23 mouse cellular contexts compared by ENCODE assay signal in genomic region chr14:14628673-14629072, GRCm38 (mm10).
DNase-seq lines count a peak whose midpoint lies in the region; ATAC-seq and TF ChIP-seq lines count a peak whose summit lies in the region.
"Had no signal": no experiment of that assay in that cellular context is flagged by ENCODE, and none has a peak within 500 bp of the region (broad histone marks: within the 10 kb centered on the region; RNA-seq: fewer than 3 reads in every experiment).

No protein-coding gene starts in this region.

- H3K4me3 ChIP-seq in embryonic facial prominence, embryonic 11.5 days (ENCODE audit: low read depth, low read length) = no peak overlapping the region
- H3K4me3 ChIP-seq in embryonic facial prominence, embryonic 10.5 days = no peak overlapping the region
- H3K4me3 ChIP-seq: embryonic facial prominence, embryonic 12.5 days; forebrain, embryonic 13.5 days had no signal

- POLR2A ChIA-PET in Patski (lab: Charles Lee) = no interaction called here

- no peaks in the 10 kb centered on the region for H3K36me3 ChIP-seq in embryonic facial prominence, embryonic 11.5 days (replicated peaks; ENCODE audit: control insufficient read depth, insufficient read depth, low read depth, low read length)
- H3K36me3 ChIP-seq in embryonic facial prominence, embryonic 10.5 days (replicated peaks) = no peaks in the 10 kb centered on the region
- H3K36me3 ChIP-seq: embryonic facial prominence, embryonic 12.5 days; G1E had no signal

- in situ Hi-C loops in Patski (cut with MboI; ENCODE audit: low pct_unique_long_range_greater_than_20kb) = no loop called here

- CTCF ChIA-PET in Patski (lab: Charles Lee) = no interaction called here

- no peaks in the 10 kb centered on the region for H3K9me3 ChIP-seq in embryonic facial prominence, embryonic 11.5 days (replicated peaks; ENCODE audit: control insufficient read depth, low read length)
- no peaks in the 10 kb centered on the region for H3K9me3 ChIP-seq in embryonic facial prominence, embryonic 10.5 days
- H3K9me3 ChIP-seq: embryonic facial prominence, embryonic 12.5 days; forebrain, embryonic 13.5 days; G1E had no signal

- no peaks in the 10 kb centered on the region for H3K27me3 ChIP-seq in embryonic facial prominence, embryonic 11.5 days (ENCODE audit: control insufficient read depth, insufficient read depth, low read length)
- no peaks in the 10 kb centered on the region; the same call in 1 of the 2 replicates for H3K27me3 ChIP-seq in embryonic facial prominence, embryonic 10.5 days (replicated peaks; ENCODE audit: low read depth, poor library complexity, severe bottlenecking)
- H3K27me3 ChIP-seq in Patski = no peaks in the 10 kb centered on the region
- H3K27me3 ChIP-seq: CH12.LX; embryonic facial prominence, embryonic 12.5 days; forebrain, embryonic 13.5 days had no signal

- H3K27ac ChIP-seq in embryonic facial prominence, embryonic 11.5 days (replicated peaks; ENCODE audit: low read depth, low read length) = no peak overlapping the region
- H3K27ac ChIP-seq in embryonic facial prominence, embryonic 10.5 days (replicated peaks) = no peak overlapping the region
- H3K27ac ChIP-seq: embryonic facial prominence, embryonic 12.5 days; forebrain, embryonic 13.5 days had no signal

- no peak for ATAC-seq in embryonic facial prominence, embryonic 11.5 days (replicated peaks; ENCODE audit: insufficient number of reproducible peaks, low FRiP score, low TSS enrichment, low read depth)
- ATAC-seq in Patski = peak; percentile 61
- ATAC-seq: CD4-positive, CD25-positive, alpha-beta regulatory T cell, adult 4 months; forebrain, embryonic 13.5 days; forebrain, embryonic 16.5 days had no signal

- H3K4me2 ChIP-seq in embryonic facial prominence, embryonic 11.5 days (ENCODE audit: low read depth, low read length) = no peak overlapping the region
- H3K4me2 ChIP-seq: embryonic facial prominence, embryonic 12.5 days; forebrain, embryonic 13.5 days had no signal

- H3K9ac ChIP-seq in embryonic facial prominence, embryonic 11.5 days (replicated peaks; ENCODE audit: low read length) = no peak overlapping the region
- H3K9ac ChIP-seq: embryonic facial prominence, embryonic 12.5 days; forebrain, embryonic 13.5 days had no signal

- DNase-seq in embryonic facial prominence, embryonic 11.5 days (ENCODE audit: low spot score) = peak; percentile 3
- DNase-seq in embryonic facial prominence, embryonic 10.5 days (ENCODE audit: low spot score) = no peak
- peak; percentile 18 for DNase-seq in lung, postnatal 36 days
- DNase-seq in lung, postnatal 14 days = no peak
- DNase-seq in Muller cell, postnatal 12 days (ENCODE audit: inconsistent ontology term) = peak; percentile 93
- DNase-seq in Patski (ENCODE audit: low read depth, low spot score) = no peak
- DNase-seq in thymus, postnatal 25 days = no peak
- no peak for DNase-seq in adrenal gland, adult 8-10 months
- DNase-seq: adrenal gland, adult 2 months; adrenal gland, postnatal 14 days; adrenal gland, postnatal 36 days; B cell, adult 2 months; cerebellum, adult 11-12 months; cerebellum, adult 2 months; cerebellum, adult 9-10 months; cerebellum, postnatal 10 days; cerebellum, postnatal 25 days had no signal

- no peak for TF ChIP-seq CTCF in Patski (IDR thresholded peaks at IDR 0.05)

- WGBS in embryonic facial prominence, embryonic 11.5 days = 56% methylated on average over 1 of the region's 1 CpGs
- 68% methylated on average over 1 of the region's 1 CpGs for WGBS in embryonic facial prominence, embryonic 10.5 days

- H3K4me1 ChIP-seq in embryonic facial prominence, embryonic 11.5 days (ENCODE audit: control insufficient read depth, insufficient read depth, low read length) = no peaks in the 10 kb centered on the region; the same call in 1 of the 2 replicates
- H3K4me1 ChIP-seq in embryonic facial prominence, embryonic 10.5 days = peaks cover 20% of the 10 kb centered on the region

Comparison
In these comparisons a context has a peak if more than half of its experiments do, and no peak if none do; other contexts are left out.
1. DNase-seq: peak in embryonic facial prominence, embryonic 11.5 days (single experiment), lung, postnatal 36 days (single experiment) and Muller cell, postnatal 12 days (single experiment); none in embryonic facial prominence, embryonic 10.5 days (single experiment), lung, postnatal 14 days (single experiment), Patski (single experiment), thymus, postnatal 25 days (single experiment) and adrenal gland, adult 8-10 months (single experiment).